Mouse (Mus musculus) stomach, postnatal 0 days (tissue): Measurements from ENCODE around the gene Mbnl1.

Source experiments
- CTCF ChIP-seq: IDR thresholded peaks from 2 replicates; pipeline ENCODE4 v1.5.1; 2016; ENCODE audit warnings: antibody characterized with exemption, low read depth, mild to moderate bottlenecking, moderate library complexity
- EP300 ChIP-seq: optimal IDR thresholded peaks from 2 replicates; pipeline ENCODE3; 2016; ENCODE audit warnings: antibody characterized with exemption

GRCm38 (mm10) chr3:60587149-60587548 lies 114.5 kb downstream of the Mbnl1 start:
- TF ChIP-seq CTCF, result no peak
- TF ChIP-seq EP300, result no peak
